Mouse (Mus musculus) thymus, postnatal 25 days (tissue): ENCODE data around the gene Hhat.

Source experiments
- DNase-seq: peaks from one replicate; pipeline ENCODE4 v3.0.0; 2022

The Hhat gene

DNA sequence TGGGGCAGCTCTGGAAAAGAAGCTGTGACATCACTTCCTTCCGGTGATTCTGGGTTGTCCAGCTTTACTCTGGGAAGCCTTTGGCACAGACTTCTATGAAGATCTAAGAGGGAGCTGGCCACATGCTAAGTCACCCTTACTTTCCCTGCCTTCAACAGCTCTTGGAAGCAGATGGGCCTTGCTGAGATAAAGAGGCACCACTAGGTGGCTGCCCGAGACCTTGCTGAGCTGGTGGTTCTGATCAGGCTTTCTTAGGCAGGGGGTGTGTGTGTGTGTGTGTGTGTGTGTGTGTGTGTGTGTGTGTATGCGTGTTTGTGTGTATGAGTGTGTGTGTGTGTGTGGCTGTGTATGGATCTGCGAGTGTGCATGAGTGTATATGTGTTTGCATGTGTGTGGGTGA is 13.4 kb upstream of the Hhat start:
- DNase-seq: peak; percentile 44

DNA sequence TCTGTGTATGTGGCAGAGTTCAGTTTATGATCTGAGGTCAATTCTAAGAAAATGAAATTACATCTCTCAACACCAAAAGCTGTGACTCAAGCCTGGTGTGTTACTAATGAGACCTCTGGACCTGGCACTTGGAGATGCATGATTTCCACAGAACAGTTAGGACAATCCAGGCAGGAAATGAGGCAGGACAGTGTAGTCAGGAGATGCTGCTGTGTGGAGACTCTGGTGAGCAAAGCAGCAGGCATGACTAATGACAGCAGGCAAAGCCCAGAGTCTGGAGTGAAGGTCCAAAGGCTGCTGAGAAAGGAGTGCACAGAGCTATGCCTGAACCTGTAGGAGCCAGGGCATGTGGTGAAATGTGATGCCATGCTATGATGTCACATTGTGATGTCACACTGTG is 10.2 kb upstream of the Hhat start:
- DNase-seq: no peak

DNA sequence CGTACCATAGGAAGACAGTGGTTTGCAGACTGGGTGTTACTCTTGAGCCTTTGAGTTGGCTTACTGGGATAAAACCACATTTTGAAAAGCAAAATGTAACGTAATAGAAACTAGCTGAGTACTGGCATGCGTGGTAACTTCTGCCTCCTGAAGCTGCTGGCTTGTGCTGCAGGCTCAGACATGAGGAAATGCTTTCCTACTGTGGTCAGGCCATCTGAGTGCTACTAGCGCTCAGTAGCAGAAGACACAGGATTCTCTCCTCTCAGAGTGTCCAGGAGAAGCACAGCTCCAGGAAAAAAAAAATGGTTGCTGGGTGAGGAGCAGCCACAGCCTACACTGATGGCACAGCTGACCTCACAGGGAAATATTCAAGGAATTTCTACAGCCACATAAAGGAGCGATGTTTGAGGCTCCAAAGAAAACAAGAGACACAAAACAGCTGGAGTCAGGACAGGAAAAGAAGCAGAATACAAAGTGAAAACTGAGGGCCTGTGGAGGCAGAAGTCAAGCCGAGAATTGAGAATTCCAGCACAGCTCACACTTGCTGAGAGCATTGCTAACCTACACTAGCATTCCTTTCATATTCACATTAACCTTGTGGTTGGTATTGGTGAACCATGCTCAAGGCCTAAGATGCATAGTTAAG is 8.0 kb upstream of the Hhat start:
- DNase-seq: no peak

DNA sequence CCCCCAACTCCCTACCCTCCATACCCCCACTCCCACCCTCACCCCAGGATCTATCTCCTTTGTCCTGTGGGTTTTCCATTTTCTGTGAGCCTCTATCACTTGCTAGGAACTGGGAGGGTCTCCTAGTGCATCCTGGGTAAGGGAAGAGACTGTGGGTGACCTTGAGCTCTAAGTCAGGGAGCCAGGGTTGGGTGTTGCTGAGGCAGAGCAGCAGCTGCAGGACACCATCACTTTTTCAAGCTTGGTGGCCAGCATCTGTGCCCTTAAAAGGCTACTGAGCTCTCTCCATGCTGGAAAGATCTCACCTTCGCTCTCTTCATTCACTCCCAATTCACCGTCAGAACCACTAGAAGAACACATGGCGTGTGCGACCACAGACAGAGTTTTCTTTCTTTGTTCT is 7.2 kb upstream of the Hhat start:
- no peak for DNase-seq

GRCm38 (mm10) chr1:192770130-192770494 is 911 bp downstream of the Hhat start:
- DNase-seq: no peak

- no peak for DNase-seq
Observed at GRCm38 (mm10) chr1:192765531-192765930, 5.5 kb downstream of the Hhat start.

DNA sequence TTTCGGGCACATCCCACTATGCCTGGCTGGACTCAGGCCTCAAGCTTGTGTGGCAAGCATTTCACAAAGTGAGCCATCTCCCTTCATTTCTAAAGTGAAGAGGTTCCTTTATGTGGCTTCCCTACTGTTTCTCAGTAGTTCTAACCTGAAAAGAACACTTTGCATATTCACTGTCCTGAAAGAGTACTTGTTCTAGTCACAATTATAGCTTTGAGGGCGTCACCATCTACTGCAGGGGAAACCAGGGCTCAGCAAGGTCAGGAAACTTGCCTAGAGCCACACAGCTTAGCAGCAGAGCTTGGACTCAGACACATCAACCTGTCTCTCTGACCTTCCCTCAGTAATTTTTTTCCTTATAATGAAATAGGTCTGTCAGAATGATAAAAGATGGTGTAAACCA is 6.5 kb downstream of the Hhat start:
- no peak for DNase-seq

DNA sequence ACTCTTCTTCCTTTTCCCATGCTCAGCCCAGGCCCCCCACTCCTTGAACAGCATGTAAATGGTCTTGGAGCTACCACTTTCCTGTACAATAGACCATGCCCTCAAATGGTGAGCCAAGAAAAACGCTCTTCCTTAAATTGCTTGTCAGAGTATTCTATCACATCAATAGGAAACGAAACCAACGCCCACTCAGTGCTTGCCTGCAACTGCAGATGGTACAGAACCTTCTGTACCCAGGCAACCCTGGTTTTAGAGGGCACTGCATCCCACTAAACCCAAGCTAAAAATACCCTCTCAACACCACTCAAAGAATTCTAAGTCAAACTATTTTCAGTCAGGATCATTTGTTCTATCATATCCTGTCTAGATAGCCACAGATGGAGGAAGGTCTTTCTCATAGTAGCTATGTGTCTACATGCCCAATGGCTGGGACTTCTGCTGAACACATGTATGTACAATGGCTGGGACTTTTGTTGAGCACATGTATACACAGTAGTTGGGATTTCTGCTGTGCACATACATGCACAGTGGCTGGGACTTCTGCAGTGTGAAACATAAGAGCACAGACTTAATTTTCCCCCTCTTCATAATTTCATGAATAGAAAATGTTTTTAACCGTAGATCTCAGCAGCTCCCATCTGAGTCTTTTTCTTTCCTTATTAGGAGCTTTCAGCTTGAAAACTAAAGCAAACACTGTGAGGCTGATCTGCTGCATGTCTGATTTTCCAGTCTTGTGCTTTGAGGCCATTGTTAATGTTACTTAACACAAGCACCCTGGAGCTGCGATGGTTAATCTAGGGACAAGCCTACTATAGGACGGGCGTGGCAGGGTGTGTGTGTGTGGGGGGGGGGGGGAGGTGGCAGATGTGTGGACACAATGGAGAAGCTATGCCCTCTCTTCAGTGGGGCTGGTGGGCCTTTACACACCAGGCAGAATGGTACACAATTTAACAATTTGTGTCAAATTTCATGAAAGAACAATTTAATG is 7.8 kb downstream of the Hhat start:
- DNase-seq: peak; percentile 24

GRCm38 (mm10) chr1:192756674-192757073 is 14.3 kb downstream of the Hhat start:
- DNase-seq: no peak

GRCm38 (mm10) chr1:192755685-192756606 is 15.1 kb downstream of the Hhat start:
- DNase-seq: no peak

- no peak for DNase-seq
Observed at GRCm38 (mm10) chr1:192755246-192755645, 15.8 kb downstream of the Hhat start.

DNA sequence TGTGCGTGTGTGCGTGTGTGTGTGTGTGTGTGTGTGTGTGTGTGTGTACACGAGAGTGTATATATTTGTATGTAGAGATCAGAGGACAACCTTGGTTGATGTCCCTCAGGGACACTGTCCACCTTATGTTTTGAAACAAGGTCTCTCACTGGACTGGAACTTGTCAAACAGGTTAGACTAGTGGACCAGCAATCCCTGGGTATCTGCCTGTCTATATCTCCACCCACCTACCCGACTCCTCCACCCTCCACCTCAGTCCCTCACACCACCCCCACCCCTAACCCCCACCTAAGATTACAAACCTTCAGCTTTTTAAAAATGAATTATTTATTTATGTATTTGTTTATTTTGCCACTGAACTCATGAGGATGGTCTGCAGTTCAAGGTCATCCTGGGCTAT is 16.8 kb downstream of the Hhat start:
- DNase-seq: no peak

- no peak for DNase-seq
Observed at GRCm38 (mm10) chr1:192752659-192753601, 18.1 kb downstream of the Hhat start.

GRCm38 (mm10) chr1:192750042-192750437 is 21.0 kb downstream of the Hhat start:
- DNase-seq: no peak

- DNase-seq: no peak
Observed at GRCm38 (mm10) chr1:192749270-192750041, 21.6 kb downstream of the Hhat start.

- no peak for DNase-seq
Observed at GRCm38 (mm10) chr1:192746201-192746600, 24.8 kb downstream of the Hhat start.

GRCm38 (mm10) chr1:192745240-192746101 is 25.6 kb downstream of the Hhat start:
- DNase-seq: peak; percentile 82

GRCm38 (mm10) chr1:192744880-192745239 is 26.2 kb downstream of the Hhat start:
- DNase-seq: no peak

DNA sequence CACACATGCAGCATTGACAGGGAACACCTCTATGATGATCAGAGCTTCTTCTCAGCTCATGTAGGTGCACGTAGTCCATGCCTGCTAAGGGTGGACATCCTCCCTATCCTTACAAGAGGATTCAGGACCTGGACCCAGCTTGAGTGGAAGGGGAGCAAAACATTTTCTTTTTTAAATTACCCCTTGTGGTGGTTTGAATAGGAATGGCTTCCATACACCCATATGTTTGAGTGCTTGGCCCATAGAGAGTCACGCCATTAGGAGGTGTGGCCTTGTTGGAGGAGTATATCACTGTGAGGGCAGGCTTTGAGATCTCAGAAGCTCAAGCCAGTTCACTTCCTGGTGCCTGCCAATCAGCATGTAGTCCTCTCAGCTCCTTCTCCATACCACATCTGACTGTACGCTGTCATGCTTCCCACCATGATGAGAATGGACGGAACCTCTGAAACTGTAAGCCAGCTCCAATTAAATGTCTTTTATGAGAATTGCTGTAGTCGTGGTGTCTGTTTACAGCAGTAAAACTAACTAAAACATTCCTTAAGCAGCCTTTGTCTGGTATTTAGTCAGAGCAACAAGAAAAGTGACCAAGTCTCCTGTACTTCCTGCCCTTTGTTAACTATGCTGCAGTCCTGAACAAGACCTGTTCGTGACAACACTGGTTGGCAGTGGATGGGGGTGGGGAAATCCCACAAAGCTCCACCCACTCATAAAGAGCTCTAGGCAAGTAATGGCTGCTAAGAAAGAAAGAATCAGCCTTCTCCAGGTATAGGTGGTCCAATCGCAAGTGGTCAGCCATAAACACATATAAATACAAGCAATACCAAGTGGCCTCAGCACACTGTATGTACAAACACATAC is 28.4 kb downstream of the Hhat start:
- DNase-seq: no peak
